In the genomic region with DNA sequence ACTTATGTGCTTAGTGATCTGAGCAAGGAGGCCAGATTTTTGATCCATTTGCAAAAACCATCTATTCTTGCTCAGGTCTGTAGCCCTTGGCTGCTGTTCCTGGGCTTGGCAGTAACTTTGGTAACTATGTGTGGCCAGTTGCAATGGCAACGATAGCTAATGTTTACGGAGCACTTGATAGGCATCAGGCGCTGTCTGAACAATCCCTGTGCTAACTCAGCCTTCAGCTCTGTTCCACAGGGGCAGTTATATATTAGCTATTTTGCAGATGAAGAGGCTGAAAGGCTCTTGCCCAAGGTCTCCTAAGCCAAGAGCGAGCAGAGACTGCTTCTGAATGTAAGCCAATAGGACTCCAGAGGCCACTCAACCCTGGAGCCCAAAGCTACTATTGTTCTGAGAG, we compare ENCODE assay signal across 15 mouse cellular contexts. TPM values are rescaled to one million over a fixed set of nuclear protein-coding genes. Genes with fewer than 3 reads are reported as not detected.
DNase-seq lines count a peak whose midpoint lies in the region; ATAC-seq and TF ChIP-seq lines count a peak whose summit lies in the region.
"Had no signal": no experiment of that assay in that cellular context is flagged by ENCODE, and none has a peak within 500 bp of the region (broad histone marks: within the 10 kb centered on the region; RNA-seq: fewer than 3 reads in every experiment).

No protein-coding gene starts in this region.

- H3K36me3 ChIP-seq in heart, embryonic 12.5 days, result no peaks in the 10 kb centered on the region
- H3K36me3 ChIP-seq in liver, postnatal 0 days (replicated peaks; ENCODE audit: insufficient read depth, low read length), result no peaks in the 10 kb centered on the region
- no peaks in the 10 kb centered on the region for H3K36me3 ChIP-seq in liver, embryonic 11.5 days (ENCODE audit: control insufficient read depth, insufficient read depth, low read length)
- no peaks in the 10 kb centered on the region for H3K36me3 ChIP-seq in kidney, embryonic 16.5 days (ENCODE audit: insufficient read depth, low read length)
- H3K36me3 ChIP-seq: hindbrain, embryonic 10.5 days; liver, embryonic 13.5 days; midbrain, embryonic 13.5 days had no signal

- H3K9me3 ChIP-seq in heart, embryonic 12.5 days (replicated peaks), result no peaks in the 10 kb centered on the region
- no peaks in the 10 kb centered on the region for H3K9me3 ChIP-seq in liver, postnatal 0 days (ENCODE audit: low read length)
- no peaks in the 10 kb centered on the region for H3K9me3 ChIP-seq in liver, embryonic 11.5 days (ENCODE audit: control insufficient read depth, low read length)
- no peaks in the 10 kb centered on the region for H3K9me3 ChIP-seq in kidney, embryonic 16.5 days (ENCODE audit: low read length)
- H3K9me3 ChIP-seq: hindbrain, embryonic 10.5 days; liver, embryonic 13.5 days; midbrain, embryonic 13.5 days had no signal

- no peak for TF ChIP-seq POLR2A in cerebellum, adult 2 months (IDR thresholded peaks at IDR 0.05; ENCODE audit: borderline replicate concordance, insufficient read depth, low read length)

- TF ChIP-seq CTCF in liver, postnatal 0 days (IDR thresholded peaks at IDR 0.05; ENCODE audit: low read depth), result no peak
- TF ChIP-seq CTCF in cerebellum, adult 2 months (IDR thresholded peaks at IDR 0.05; ENCODE audit: borderline replicate concordance, insufficient read depth, low read depth, low read length), result no peak

- H3K4me3 ChIP-seq in heart, embryonic 12.5 days, result no peak overlapping the region
- no peak overlapping the region for H3K4me3 ChIP-seq in liver, postnatal 0 days (ENCODE audit: low read depth, low read length)
- H3K4me3 ChIP-seq in liver, embryonic 11.5 days (ENCODE audit: low read depth, low read length), result no peak overlapping the region
- H3K4me3 ChIP-seq in kidney, embryonic 16.5 days (ENCODE audit: low read length), result no peak overlapping the region
- no peak overlapping the region for H3K4me3 ChIP-seq in cerebellum, adult 2 months (replicated peaks; ENCODE audit: insufficient read depth, low read depth, low read length)
- H3K4me3 ChIP-seq: erythroblast, embryonic 14.5 days; hindbrain, embryonic 10.5 days; liver, embryonic 13.5 days; midbrain, embryonic 13.5 days had no signal

- 75% methylated on average over 4 of the region's 4 CpGs for WGBS in heart, embryonic 12.5 days
- WGBS in liver, postnatal 0 days (ENCODE audit: insufficient replicate concordance), result 65% methylated on average over 4 of the region's 4 CpGs
- 69% methylated on average over 4 of the region's 4 CpGs for WGBS in liver, embryonic 11.5 days
- WGBS in kidney, embryonic 16.5 days, result 58% methylated on average over 4 of the region's 4 CpGs
- WGBS in cerebellum, adult 2 months, result 73% methylated on average over 4 of the region's 4 CpGs

- no peak overlapping the region for H3K4me2 ChIP-seq in heart, embryonic 12.5 days
- H3K4me2 ChIP-seq in liver, postnatal 0 days (ENCODE audit: low read depth, low read length), result no peak overlapping the region
- no peak overlapping the region for H3K4me2 ChIP-seq in liver, embryonic 11.5 days
- no peak overlapping the region for H3K4me2 ChIP-seq in kidney, embryonic 16.5 days (replicated peaks; ENCODE audit: low read depth, low read length)
- H3K4me2 ChIP-seq: liver, embryonic 13.5 days; midbrain, embryonic 13.5 days had no signal

- H3K27me3 ChIP-seq in heart, embryonic 12.5 days (replicated peaks), result no peaks in the 10 kb centered on the region
- H3K27me3 ChIP-seq in liver, postnatal 0 days (ENCODE audit: insufficient read depth, low read length), result no peaks in the 10 kb centered on the region
- no peaks in the 10 kb centered on the region for H3K27me3 ChIP-seq in liver, embryonic 11.5 days (replicated peaks; ENCODE audit: control insufficient read depth, insufficient read depth, low read length)
- no peaks in the 10 kb centered on the region for H3K27me3 ChIP-seq in kidney, embryonic 16.5 days (ENCODE audit: insufficient read depth, low read length)
- no peaks in the 10 kb centered on the region for H3K27me3 ChIP-seq in cerebellum, adult 2 months (ENCODE audit: control insufficient read depth, insufficient read depth, low read length)
- H3K27me3 ChIP-seq: liver, embryonic 13.5 days; midbrain, embryonic 13.5 days had no signal

- no peak overlapping the region for H3K9ac ChIP-seq in heart, embryonic 12.5 days
- H3K9ac ChIP-seq in liver, postnatal 0 days (replicated peaks), result no peak overlapping the region
- H3K9ac ChIP-seq in liver, embryonic 11.5 days (ENCODE audit: low read depth, low read length), result no peak overlapping the region
- H3K9ac ChIP-seq in kidney, embryonic 16.5 days (replicated peaks; ENCODE audit: low read length), result no peak overlapping the region
- H3K9ac ChIP-seq: liver, embryonic 13.5 days; midbrain, embryonic 13.5 days had no signal

- TF ChIP-seq EP300 in liver, postnatal 0 days (IDR thresholded peaks at IDR 0.05; ENCODE audit: low read depth), result no peak

- 0 out of 2 replicates have a peak, but pooled peaks cover 2% of the 10 kb centered on the region for H3K4me1 ChIP-seq in heart, embryonic 12.5 days (replicated peaks)
- H3K4me1 ChIP-seq in liver, postnatal 0 days (ENCODE audit: insufficient read depth), result no peaks in the 10 kb centered on the region
- H3K4me1 ChIP-seq in liver, embryonic 11.5 days (replicated peaks; ENCODE audit: control insufficient read depth, insufficient read depth, low read length), result no peaks in the 10 kb centered on the region
- H3K4me1 ChIP-seq in kidney, embryonic 16.5 days (ENCODE audit: insufficient read depth, low read length), result 0 out of 2 replicates have a peak, but pooled peaks cover 3% of the 10 kb centered on the region
- H3K4me1 ChIP-seq in cerebellum, adult 2 months (ENCODE audit: control insufficient read depth, insufficient read depth, low read length), result no peaks in the 10 kb centered on the region
- H3K4me1 ChIP-seq: hindbrain, embryonic 10.5 days; liver, embryonic 13.5 days; midbrain, embryonic 13.5 days had no signal

- DNase-seq in heart, adult 11 months, result peak; percentile 93
- DNase-seq in liver, postnatal 0 days, result no peak
- no peak for DNase-seq in liver, embryonic 11.5 days (ENCODE audit: low spot score)
- DNase-seq in lung, postnatal 36 days, result peak; percentile 78
- DNase-seq in cerebellum, adult 2 months, result no peak
- DNase-seq in adrenal gland, adult 2 months, result no peak
- DNase-seq: B cell, adult 2 months; liver, embryonic 13.5 days; right cerebral cortex, postnatal 25 days had no signal

- ATAC-seq in heart, embryonic 12.5 days (ENCODE audit: insufficient number of reproducible peaks, low FRiP score), result no peak
- 0 out of 2 replicates have a peak, but pooled peaks have one; percentile 19 for ATAC-seq in liver, postnatal 0 days
- no peak for ATAC-seq in liver, embryonic 11.5 days (replicated peaks; ENCODE audit: low FRiP score)
- ATAC-seq in kidney, embryonic 16.5 days (ENCODE audit: low FRiP score, low TSS enrichment), result peak; percentile 70
- ATAC-seq: midbrain, embryonic 13.5 days had no signal

- H3K27ac ChIP-seq in heart, embryonic 12.5 days (ENCODE audit: poor library complexity, severe bottlenecking), result no peak overlapping the region
- H3K27ac ChIP-seq in liver, postnatal 0 days (ENCODE audit: low read depth), result no peak overlapping the region
- no peak overlapping the region for H3K27ac ChIP-seq in liver, embryonic 11.5 days (ENCODE audit: low read depth, low read length)
- H3K27ac ChIP-seq in kidney, embryonic 16.5 days (ENCODE audit: low read length), result no peak overlapping the region
- H3K27ac ChIP-seq in cerebellum, adult 2 months (ENCODE audit: insufficient read depth, low read length), result no peak overlapping the region
- H3K27ac ChIP-seq: hindbrain, embryonic 10.5 days; liver, embryonic 13.5 days; midbrain, embryonic 13.5 days had no signal

RNA-seq across cellular contexts. Expression of a gene that starts 55.1 kb away (rescaled TPM):
- polyA plus RNA-seq in heart, embryonic 12.5 days (2016; fragmentation: Nextera tagmentation; extraction: Ambion mirVana), result 179 and 184 TPM in 2 replicates
- 2.4 and 2.5 TPM in 2 replicates for polyA plus RNA-seq in liver, postnatal 0 days (2015; fragmentation: Nextera tagmentation; extraction: Ambion mirVana)
- polyA plus RNA-seq in liver, embryonic 11.5 days (2014; fragmentation: Nextera tagmentation; extraction: Ambion mirVana), result 29.3 and 33.8 TPM in 2 replicates
- polyA plus RNA-seq in kidney, embryonic 16.5 days (2015; fragmentation: Nextera tagmentation; extraction: Ambion mirVana), result 89.0 and 104 TPM in 2 replicates
- 63.0 and 81.6 TPM in 2 replicates for polyA plus RNA-seq in cerebellum, adult 2 months (2012; rRNA removed)
- total RNA-seq in adrenal gland, adult 2 months (2021), result 100 to 1,000 TPM in 1 of 2 experiments, 10 to 100 TPM in 1; 87.4 to 179 TPM
- 31.2 and 32.3 TPM in 2 replicates for polyA plus RNA-seq in adrenal gland, adult 2 months (2012; rRNA removed)
- total RNA-seq: MEL had no signal
- polyA plus RNA-seq: erythroblast, embryonic 14.5 days had no signal

Comparison
In these comparisons a context has a peak if more than half of its experiments do, and no peak if none do; other contexts are left out.
1. ATAC-seq: peak in liver, postnatal 0 days (single experiment) and kidney, embryonic 16.5 days (single experiment); none in heart, embryonic 12.5 days (single experiment) and liver, embryonic 11.5 days (single experiment).
2. DNase-seq: peak in heart, adult 11 months (single experiment) and lung, postnatal 36 days (single experiment); none in liver, postnatal 0 days (single experiment), liver, embryonic 11.5 days (single experiment), cerebellum, adult 2 months (0 of 2) and adrenal gland, adult 2 months (single experiment).